Mouse (Mus musculus): ENCODE measurements around the gene Gfy.

- TF ChIP-seq POLR2A (IDR thresholded peaks at IDR 0.05; ENCODE audit: borderline replicate concordance, control insufficient read depth, low read depth, low read length) (no peak), CTCF (IDR thresholded peaks at IDR 0.05; ENCODE audit: control insufficient read depth, insufficient read depth, low read length) (no peak)
Measured at GRCm38 (mm10) chr7:45228548-45228947, 49.2 kb upstream of the Gfy start.

All from bone marrow, adult 2 months (tissue).